Mouse (Mus musculus) CD4-positive, CD25-positive, alpha-beta regulatory T cell, adult 2 months (primary cell): ENCODE results near the gene Akr1c19.
"Not testable (repeated sequence)": the region's sequence is repeated elsewhere in the genome, so short reads cannot be mapped to it uniquely, and the experiment has no call there.

Experiments
- DNase-seq: peaks from one replicate; pipeline ENCODE4 v3.0.0-alpha.2; 2012; ENCODE audit warnings: low read depth, low spot score

Akr1c19 gene

GRCm38 (mm10) chr13:4228441-4228840 lies at the start of gene Akr1c19:
Akr1c19 (plus strand) TSS chr13:4228700.
- DNase-seq, result no peak

GRCm38 (mm10) chr13:4181321-4181720 lies 47.2 kb upstream of the Akr1c19 start:
- not testable (repeated sequence) for DNase-seq

- DNase-seq, result no peak
Measured at GRCm38 (mm10) chr13:4183116-4183515, 45.4 kb upstream of the Akr1c19 start.

DNA sequence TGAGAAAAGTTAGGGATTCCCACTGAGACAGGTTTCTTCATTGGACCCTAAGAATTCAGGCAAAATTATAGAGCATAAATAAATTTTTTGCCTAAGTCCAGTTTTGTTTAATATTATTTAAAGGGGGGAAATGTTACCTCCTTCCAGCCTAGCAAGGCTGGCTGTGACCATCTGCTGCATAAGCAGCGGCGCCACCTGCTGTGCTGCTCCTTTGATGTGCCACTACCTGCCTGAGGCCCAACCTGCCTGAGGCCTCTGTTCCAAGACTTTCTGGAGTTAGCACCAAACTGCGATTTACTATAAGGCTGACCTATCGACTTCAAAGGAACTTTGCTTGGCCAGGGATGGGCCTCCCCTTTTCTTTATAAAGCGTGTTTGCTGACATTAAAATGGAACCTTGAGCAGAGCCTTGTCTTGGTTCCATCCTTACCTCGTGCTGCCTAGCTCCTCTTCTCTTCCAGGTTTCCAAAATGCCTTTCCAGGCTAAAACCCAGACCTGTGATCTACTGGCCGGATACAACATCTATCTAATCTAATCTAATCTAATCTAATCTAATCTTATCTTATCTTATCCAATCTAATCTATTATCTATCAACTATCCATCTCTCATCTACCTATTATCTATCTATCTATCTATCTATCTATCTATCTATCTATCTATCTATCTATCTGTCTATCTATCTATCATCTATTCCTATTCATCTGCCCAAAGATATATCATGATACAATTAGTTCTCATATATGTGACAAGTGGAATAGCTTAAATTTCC lies 41.7 kb upstream of the Akr1c19 start:
- not testable (repeated sequence) for DNase-seq

- DNase-seq, result no peak
Measured at GRCm38 (mm10) chr13:4188174-4188573, 40.3 kb upstream of the Akr1c19 start.

- peak; percentile 81 for DNase-seq
Measured at GRCm38 (mm10) chr13:4190904-4191303, 37.6 kb upstream of the Akr1c19 start, which contains the start of gene Akr1c13. Akr1c13 (plus strand) TSS chr13:4191150.

DNA sequence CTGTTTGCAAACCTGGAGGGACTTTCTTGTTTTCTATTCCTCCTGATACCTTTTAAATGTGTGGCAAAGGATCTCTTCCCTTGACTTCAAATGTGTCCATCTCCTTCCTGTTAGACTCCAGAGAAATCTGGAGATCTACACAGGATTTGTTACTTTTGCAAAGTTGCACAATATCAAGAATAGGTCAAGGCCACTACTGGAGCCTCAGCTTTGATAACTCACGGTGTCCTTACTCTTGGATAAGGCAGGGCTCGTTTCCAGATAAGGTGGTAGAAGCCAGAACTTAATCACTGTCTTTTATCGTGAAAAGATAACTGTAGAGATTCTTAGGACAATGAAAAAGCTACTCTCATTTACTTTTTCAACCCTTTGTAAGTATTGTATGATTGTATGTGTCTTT lies 36.0 kb upstream of the Akr1c19 start:
- no peak for DNase-seq

DNA sequence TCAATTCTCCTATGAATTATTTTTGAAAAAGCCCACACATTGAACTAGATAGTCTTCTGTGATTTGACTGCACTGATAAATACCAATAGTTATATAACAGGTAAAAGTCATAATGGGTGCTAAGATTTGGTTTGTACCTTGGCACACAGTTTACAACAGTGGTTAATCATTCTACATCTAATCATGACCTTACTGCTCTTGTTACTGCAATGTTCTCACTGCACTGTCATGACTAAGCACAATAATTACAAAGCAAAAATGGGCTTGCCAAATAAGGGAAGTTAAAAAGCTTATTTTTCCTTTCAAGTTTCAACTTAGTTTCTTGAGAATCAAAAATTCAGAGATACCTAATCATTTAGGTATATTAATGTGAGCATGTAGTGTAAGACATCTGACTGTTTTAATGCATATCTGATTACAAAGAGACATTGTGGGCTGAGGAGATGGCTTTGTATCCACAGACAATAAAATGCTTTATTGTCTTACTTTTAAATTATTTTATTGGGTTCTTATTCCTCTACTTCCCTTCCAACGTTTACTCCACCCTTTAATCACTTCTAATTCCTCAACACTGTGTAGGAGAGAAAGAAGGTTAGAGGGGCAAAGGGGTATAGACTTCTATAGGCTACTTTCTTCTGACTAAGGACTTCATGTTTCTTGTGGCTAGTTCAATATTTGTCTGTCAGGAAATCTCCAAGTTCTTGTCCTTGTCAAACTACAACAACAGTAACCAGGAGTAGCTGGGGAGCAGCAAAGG lies 22.2 kb upstream of the Akr1c19 start:
- no peak for DNase-seq

DNA sequence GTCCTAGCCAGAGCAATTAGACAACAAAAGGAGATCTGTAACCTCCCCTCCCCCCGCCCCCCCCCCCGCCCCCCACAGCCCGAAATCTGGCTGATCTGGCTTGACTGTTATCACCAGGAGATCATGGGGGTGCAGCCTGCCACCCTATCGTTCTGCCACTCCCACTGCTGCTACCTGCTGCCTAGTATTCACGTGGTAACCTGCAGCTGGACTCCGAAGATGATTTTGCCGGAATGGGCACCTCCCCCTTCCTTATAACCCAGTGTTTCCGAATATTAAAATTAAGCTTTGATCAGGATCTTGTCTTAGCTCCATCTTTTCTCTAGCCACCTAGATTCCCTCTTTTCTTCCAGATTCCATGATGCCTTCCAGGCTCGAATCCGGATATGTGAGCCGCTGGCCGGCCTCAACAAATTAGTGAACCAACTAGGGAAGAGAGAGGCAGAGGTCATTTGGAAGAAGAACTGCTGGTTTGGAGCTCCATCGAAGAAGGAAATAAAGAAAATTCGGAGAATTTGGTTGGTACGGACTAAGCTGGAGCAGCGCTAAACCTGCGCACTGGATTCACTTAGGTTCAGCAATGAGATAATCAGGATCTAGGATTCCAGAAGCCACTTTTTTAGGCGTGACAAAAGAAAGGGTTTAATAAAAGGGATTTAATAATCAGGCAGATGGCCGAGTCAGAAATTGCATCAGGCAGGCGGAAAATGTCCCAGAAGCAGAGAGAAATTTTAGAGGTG lies 16.8 kb upstream of the Akr1c19 start:
- no peak for DNase-seq

- no peak for DNase-seq
Measured at GRCm38 (mm10) chr13:4212309-4212708, 16.2 kb upstream of the Akr1c19 start.

DNA sequence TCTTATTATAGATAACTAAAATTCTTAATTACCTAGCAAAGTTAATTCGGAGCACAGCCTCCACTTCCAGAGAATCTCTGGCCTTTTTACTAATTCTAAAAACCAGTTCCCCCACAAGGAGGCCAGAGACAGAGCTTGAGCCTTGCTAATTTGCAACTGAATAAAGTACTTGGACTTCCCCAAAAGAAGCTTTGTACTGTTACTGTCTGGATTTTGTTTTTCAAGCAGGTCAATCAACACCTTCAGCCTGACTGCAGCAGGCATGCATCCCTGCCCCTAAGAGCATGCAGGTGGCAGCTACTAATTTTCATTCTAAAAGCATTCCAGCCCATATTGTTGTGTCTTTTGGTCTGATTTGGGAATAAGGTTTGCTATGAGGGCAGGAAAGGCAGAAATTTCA lies 13.0 kb upstream of the Akr1c19 start:
- not testable (repeated sequence) for DNase-seq

DNA sequence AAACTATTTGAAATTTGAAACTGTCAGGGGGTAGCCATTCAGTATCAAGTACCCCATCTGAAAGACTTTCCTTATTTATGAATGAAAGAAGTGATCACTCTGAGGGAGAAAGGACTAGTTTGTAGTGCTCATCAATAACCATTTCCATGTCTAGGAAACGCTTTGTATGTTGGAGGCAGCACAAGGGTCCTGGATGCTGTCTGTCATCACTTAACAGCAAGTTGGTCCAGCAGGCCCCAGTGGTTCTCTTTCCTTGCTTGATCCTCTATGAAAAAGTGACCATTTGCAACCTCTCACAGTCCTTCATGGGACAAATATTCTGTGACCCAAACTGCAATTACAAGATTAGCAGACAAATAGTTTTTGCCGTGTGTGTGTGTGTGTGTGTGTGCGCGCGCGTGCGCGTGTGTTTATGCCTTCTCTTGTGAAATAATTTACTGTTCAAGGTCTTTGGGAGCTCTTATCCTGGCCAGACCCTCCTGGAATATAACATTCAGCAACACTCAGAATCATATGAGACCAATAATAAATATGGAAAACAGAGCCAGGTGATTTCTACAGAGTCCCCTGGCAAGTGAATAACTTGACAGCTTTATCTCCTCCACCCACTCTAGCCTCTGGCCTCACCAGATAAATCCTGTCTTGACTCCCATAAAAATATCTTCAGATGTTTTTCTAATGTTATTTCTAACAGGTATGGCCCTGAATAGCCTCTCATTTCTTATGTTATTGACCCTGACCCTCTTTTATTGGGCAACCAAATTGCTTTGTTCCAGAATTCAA lies 2.5 kb downstream of the Akr1c19 start:
- DNase-seq, result no peak

DNA sequence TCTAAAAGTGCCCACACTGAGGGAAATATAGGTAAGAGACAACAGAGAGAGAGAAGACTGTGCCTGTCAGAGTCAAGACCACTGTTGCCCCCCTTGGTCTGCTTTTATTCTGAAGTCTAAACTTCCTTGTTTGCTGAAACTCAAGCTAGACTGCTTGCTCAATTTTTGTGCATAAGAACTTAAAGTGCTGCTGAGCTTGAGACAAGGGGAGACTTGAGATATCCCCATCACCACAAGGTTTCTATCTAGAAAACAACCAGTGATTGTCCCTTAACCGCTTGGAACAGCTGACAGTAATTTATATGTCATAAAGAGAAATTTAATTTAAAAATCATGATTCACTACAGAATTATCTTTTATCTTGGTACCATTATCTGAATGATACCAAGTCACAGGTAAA lies 4.6 kb downstream of the Akr1c19 start:
- no peak for DNase-seq

GRCm38 (mm10) chr13:4233536-4234172 lies 5.2 kb downstream of the Akr1c19 start:
- DNase-seq, result no peak

GRCm38 (mm10) chr13:4244861-4245559 lies 16.5 kb downstream of the Akr1c19 start:
- no peak for DNase-seq

- DNase-seq, result no peak
Measured at GRCm38 (mm10) chr13:4249347-4249746, 20.8 kb downstream of the Akr1c19 start.

DNA sequence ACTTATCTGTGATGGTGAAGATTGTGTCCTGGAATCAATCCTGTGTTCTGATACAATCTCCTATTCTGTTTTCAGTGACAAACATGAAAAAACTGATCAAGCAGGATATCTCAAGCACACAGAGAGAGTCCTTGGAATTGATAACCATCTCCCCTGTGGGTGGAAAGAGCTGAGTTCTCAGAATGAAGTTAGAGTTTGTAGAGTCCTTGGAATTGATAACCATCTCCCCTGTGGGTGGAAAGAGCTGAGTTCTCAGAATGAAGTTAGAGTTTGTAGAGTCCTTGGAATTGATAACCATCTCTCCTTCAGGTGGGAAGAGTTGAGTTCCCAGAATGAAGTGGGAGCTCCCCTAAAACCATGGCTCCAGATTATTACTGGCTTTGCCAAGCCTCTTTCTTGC lies 28.4 kb downstream of the Akr1c19 start:
- not testable (repeated sequence) for DNase-seq

DNA sequence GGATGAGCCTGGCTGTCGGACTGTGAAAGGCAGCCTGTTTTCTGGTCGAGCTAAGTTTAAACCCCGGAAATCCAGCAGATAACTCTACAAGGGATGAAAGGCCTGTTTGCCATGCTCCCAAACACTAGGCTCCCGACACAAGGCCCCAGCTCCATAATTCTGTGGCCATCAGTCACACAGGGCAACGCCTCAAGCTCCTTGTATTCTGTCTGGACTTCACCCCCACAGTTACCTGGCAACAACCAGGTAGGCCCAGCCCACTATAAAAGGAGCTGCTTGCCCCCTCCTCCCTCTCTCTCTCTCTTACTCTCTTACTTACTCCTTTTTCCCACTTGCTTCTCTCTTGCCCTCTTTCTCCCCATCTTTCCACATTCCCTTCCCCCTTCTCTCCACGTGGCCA lies 28.8 kb downstream of the Akr1c19 start:
- DNase-seq, result no peak

- DNase-seq, result no peak
Measured at GRCm38 (mm10) chr13:4264612-4265011, 36.1 kb downstream of the Akr1c19 start.

DNA sequence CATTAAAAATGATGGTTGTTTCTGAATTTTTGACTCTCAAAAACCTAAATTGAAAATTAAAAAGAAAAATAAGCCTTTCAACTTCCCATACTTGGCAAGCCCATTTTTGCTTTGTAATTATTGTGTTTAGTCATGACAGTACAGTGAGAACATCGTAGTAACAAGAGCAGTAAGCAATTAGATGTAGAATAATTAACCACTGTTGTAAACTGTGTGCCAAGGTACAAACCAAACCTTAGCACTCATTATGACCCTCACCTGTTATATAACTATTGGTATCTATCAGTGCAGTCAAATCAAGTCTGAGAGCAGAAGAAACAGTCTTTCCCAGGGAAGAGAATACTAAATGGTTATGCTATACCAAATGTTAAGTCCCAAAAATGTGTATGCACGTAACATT lies 36.5 kb downstream of the Akr1c19 start:
- no peak for DNase-seq
